Mouse (Mus musculus): Measurements from ENCODE around the gene Dnmt3l.

DNA sequence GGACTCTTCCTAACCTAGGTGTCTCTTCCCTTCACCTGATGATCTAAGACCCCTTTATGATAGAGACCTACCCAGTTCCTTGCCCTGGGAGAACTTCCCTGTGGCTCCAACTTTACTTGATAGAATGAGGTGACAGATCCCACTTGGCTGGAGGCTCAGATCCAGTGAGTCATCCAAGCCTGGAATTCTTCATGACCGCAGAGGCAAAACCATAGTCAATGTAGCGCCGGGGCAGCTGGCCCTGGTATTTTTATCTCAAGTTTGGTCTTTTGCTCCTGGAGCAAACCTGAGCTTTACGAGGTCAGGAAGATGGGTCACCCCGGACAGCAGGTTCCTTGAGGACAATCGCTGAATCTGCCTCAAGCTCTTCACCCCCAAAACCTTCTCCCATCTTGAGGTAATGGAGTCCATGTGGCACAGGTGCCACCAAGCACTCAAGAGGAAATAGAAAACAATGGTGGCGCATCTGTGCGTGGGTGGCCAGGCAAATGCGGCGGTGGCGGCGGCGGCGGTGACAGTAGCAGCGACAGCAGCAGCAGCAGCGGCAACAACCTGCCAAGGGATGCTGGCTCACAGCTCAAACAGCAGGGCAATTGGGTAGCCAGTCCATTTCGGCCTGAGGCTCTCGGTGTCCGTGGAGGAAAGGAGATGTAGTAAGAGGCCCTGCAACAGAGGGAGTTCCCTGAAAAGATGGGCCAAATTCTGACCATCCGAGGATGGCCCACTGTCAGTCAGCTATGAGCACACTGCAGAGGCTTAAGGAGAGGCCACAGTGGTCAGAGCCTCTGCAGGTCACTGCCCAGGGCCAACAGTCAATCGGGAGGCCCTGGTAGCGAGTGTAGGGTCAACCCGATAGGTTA is 50.3 kb downstream of the Dnmt3l start:
- TF ChIP-seq CTCF (IDR thresholded peaks at IDR 0.05; ENCODE audit: control insufficient read depth, insufficient read depth, insufficient replicate concordance, low read depth, low read length) = no peak
- TF ChIP-seq POLR2A (IDR thresholded peaks at IDR 0.05; ENCODE audit: control insufficient read depth, low read depth, low read length) = no peak

Data from testis, adult 2 months (tissue).